Mouse (Mus musculus): ENCODE results near the gene Gpr3.

The Gpr3 gene

DNA sequence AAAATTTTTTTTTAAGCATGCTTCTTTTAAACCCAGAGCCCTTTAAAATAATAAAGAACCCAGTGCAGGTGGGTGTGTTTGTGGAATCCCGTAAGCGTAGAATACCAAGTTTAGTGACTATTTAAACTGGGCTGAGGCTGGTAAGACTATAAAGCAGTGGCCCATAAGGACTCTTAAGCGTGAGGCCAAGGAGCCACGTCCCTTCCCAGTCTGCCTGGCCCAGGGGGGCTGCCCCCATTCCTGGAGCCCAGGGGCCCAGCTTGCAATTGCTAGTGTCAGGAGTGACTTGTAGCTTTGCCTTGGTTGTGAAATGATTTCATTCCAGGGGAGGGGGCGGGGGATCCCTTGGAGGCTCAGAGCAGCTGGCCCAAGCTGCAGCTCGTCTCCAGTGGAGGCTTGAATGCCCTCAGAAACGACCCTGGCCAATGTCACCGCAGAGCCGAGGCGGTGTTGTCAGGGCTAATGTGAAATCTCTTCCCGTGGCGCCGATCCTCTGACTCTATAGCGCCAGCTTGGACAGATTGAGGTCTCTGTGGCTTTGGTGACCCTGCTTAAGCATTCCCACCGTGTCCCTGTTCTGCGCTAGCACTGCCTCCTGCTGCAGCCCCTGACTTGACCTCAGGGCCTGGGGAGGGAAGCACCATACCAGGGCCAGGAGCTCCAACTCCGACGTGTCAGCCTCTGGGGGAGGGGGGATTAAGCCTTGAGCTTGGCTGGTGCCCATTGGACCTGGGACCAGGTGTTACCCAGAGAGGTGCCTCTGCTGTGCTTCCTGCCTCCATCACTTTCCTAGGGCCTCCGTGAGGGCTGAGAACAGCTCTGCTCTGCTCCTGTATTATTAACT, 13.8 kb downstream of the Gpr3 start:
- peak; percentile 66 for DNase-seq (ENCODE audit: inconsistent ontology term)

- peak; percentile 45 for DNase-seq (ENCODE audit: inconsistent ontology term)
Observed at GRCm38 (mm10) chr4:133197801-133198286, 14.5 kb downstream of the Gpr3 start.

GRCm38 (mm10) chr4:133197355-133197754, 15.0 kb downstream of the Gpr3 start:
- peak; percentile 25 for DNase-seq (ENCODE audit: inconsistent ontology term)

GRCm38 (mm10) chr4:133196852-133197251, 15.5 kb downstream of the Gpr3 start:
- DNase-seq (ENCODE audit: inconsistent ontology term), result peak; percentile 16

GRCm38 (mm10) chr4:133196136-133196535, 16.2 kb downstream of the Gpr3 start:
- DNase-seq (ENCODE audit: inconsistent ontology term), result no peak

DNA sequence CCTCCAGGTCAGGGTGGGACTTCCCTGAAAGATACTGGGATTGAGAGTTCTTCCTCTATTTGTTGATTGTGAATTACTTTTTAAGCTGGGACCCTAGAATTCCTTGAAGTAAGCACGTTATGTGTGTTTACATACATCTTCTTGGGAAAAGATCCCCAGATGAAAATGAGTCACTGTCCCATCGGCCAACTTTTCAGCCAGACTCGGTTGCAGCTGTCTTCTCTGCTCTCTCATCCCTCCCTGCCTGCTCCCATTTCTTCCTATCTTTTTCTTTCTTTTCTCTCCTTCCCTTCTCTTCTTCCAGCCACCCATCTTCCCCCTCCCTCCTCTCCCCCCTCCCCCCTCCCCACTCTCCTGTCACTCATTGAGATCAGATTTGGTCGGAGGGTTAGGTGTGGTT, 17.3 kb downstream of the Gpr3 start:
- DNase-seq (ENCODE audit: inconsistent ontology term), result no peak

DNA sequence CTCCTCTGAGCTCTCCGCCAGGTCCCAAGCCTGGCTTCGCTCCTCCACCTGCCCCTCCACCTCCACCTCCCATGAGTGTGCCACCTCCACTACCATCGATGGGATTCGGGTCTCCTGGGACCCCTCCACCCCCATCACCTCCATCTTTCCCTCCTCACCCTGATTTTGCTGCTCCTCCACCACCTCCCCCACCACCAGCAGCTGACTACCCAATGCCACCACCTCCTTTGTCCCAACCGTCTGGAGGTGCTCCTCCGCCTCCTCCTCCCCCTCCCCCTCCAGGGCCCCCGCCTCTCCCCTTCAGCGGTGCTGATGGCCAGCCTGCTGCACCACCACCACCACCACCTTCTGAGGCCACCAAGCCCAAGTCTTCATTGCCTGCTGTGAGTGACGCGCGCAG, 17.9 kb downstream of the Gpr3 start:
- no peak for DNase-seq (ENCODE audit: inconsistent ontology term)

GRCm38 (mm10) chr4:133189396-133189795, 22.9 kb downstream of the Gpr3 start:
- no peak for DNase-seq (ENCODE audit: inconsistent ontology term)

- no peak for DNase-seq (ENCODE audit: inconsistent ontology term)
Observed at GRCm38 (mm10) chr4:133186856-133187255, 25.5 kb downstream of the Gpr3 start.

DNA sequence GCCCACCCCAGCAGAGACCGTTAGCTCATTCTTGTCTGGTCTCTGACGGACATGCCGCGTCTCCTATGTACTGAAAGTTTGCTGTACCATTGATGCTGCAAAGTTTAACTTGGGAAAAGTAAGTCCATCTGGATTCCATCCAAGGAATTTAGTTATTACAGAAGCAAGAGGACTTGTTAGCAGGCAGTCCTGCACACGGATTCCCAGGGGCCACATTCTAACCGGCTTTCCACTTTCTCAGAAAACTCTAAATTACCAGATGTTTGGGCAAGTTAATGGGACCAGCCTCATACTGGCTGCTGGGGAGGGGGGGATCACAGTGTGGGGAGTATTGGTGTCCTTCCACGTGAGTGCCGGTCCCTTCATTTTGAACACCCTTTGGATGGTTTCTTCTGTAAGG, 26.4 kb downstream of the Gpr3 start:
- no peak for DNase-seq (ENCODE audit: inconsistent ontology term)

GRCm38 (mm10) chr4:133184898-133185665, 27.3 kb downstream of the Gpr3 start:
- DNase-seq (ENCODE audit: inconsistent ontology term), result peak; percentile 86

- DNase-seq (ENCODE audit: inconsistent ontology term), result no peak
Observed at GRCm38 (mm10) chr4:133184031-133184897, 28.1 kb downstream of the Gpr3 start.

DNA sequence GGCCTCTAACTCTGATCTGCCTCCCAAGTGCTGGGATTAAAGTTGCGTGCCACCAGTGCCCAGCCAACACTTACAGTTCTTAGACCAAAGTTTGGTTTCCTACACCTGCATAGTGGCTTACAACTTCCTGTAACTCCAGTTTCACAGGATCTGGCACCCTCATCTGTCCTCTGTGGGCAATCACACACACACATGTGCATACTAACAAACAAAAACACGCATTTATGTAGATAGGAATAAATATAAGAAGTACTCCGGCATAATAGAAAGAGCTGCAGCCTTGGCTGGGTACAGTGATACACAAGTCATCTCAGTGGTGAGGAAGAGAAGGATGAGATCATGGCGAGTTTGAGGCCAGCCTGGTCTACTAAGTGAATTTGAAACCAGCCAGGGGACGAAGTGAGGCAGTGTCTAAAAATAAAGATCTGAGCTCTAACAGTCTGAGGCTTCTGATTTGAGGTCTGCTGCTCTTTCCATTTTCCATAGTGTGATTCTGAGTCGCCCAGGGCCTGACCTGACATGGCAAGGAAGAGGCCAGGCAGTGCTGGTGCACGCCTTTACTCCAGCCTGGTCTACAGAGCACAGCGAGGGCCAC, 29.8 kb downstream of the Gpr3 start:
- DNase-seq (ENCODE audit: inconsistent ontology term), result no peak

- no peak for DNase-seq (ENCODE audit: inconsistent ontology term)
Observed at GRCm38 (mm10) chr4:133179258-133179657, 33.1 kb downstream of the Gpr3 start.

GRCm38 (mm10) chr4:133178305-133178704, 34.0 kb downstream of the Gpr3 start:
- DNase-seq (ENCODE audit: inconsistent ontology term), result no peak

GRCm38 (mm10) chr4:133176761-133177403, 35.5 kb downstream of the Gpr3 start:
- DNase-seq (ENCODE audit: inconsistent ontology term), result no peak

DNA sequence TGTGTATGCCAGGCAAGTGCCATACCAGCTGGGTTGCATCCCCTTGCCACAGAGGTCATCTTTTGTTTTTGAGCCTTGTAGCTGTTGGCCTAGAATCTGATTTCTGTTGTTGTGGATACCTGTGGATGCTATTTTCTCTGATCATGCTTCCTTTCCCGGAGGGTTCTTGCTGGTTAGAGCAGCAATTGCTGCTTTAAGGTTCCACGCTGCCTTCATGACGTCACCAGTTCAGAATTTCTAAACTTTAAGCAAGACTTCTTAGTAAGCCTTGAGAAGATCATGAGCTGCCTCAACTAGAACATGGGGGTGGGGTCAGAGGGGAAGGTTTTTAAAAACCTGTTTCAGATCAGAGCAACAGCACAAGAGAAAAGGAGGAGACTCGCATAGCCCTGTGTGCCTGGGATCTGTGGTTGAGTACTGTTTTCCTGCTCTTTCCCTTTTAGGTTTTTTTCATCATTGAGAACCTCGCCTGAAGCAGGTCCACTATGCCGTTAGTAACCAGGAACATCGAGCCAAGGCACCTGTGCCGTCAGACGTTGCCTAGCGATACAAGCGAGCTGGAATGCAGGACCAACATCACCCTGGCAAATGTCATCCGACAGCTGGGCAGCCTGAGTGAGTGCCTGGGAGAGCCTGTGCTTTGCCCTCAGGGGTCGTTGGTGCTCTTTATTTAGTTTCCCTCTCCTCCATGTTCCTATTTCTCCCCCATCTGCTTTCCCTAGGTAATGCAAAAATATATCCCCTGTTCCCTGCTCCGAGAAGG, 36.2 kb downstream of the Gpr3 start:
- peak; percentile 51 for DNase-seq (ENCODE audit: inconsistent ontology term)

DNA sequence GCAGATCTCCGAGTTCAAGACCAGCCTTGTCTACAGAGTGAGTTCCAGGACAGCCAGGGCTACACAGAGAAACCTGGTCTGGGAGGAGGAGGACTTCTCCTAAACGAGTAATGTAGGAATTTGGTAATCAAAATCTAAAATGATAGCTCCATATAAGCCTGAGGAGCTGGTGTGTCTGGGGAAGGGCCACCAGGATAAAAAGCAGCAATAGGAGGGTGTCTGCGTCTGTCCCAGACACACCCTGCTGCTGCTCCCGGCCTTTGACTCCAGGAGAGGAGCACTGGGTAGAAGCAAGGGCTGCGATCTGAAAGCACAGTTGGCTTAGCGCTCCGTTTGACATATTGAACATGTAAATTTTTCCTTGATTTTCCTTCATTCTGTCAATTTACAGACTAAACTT, 37.1 kb downstream of the Gpr3 start:
- DNase-seq (ENCODE audit: inconsistent ontology term), result no peak

- DNase-seq (ENCODE audit: inconsistent ontology term), result no peak
Observed at GRCm38 (mm10) chr4:133174361-133174760, 38.0 kb downstream of the Gpr3 start.

GRCm38 (mm10) chr4:133172451-133172850, 39.9 kb downstream of the Gpr3 start:
- DNase-seq (ENCODE audit: inconsistent ontology term), result no peak

Measured in Muller cell, postnatal 12 days (primary cell).